Mouse (Mus musculus): Measurements from ENCODE around the gene Iqcf3.
"Not testable (repeated sequence)": the region's sequence is repeated elsewhere in the genome, so short reads cannot be mapped to it uniquely, and the experiment has no call there.

Iqcf3 gene

DNA sequence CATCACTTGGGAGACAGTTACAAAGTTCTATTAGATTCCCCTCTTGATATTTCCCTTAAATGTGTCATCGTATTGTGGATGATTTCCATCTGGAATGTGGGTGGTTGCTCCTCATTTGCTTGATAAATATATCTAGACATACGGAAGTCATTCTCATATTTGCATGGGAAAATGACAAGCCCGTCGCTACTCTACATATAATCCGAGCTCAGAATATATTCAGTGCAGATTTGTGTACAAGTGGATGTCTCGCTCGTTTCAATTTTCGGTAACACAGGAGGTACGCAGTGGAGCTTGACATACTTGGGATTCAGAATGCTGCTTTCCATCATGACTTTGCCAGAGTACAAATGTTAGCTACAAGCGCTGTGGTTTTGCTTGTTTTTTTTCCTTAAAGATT, 52.1 kb downstream of the Iqcf3 start:
- DNase-seq (ENCODE audit: low read depth, low spot score): no peak

DNA sequence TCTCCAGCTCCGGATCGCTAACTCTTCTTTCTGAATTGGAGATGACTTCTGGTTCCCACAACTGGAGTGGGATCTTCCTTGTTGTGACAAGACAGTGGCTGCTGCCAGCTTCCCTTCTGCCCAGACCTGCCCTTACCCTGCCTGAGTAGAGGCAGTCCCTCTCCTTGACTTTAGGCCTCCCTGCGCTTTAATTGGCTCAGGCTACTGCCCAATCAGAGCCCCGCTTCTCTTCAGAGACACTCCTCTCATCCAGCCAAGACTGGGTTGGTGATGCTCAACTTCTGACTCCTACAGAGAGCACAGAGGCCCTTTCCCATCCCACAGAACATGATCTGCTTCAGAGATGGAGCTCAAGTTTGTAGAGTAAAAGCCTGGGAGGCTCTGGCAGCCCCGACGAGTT, 57.2 kb downstream of the Iqcf3 start:
- DNase-seq (ENCODE audit: low read depth, low spot score): no peak

DNA sequence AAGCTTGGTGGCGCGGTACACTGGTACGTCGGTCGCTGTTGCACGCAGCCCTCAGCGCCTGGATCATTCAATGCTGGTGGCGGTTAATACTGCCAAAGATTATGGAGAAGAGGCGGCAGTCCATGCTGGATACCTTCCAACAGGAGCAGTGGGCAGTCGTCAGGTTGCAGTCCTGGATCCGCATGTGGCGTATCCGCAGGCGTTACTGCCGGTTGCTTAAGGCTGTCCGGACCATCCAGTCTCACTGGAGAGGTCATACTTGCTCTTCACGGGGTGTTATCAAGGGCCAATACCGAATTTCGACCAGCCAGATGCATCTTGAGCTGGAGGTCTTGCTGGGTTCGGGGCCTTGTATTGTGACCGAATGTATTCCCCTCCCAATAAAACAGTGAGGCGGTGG, 59.6 kb downstream of the Iqcf3 start:
- DNase-seq (ENCODE audit: low read depth, low spot score): no peak

DNA sequence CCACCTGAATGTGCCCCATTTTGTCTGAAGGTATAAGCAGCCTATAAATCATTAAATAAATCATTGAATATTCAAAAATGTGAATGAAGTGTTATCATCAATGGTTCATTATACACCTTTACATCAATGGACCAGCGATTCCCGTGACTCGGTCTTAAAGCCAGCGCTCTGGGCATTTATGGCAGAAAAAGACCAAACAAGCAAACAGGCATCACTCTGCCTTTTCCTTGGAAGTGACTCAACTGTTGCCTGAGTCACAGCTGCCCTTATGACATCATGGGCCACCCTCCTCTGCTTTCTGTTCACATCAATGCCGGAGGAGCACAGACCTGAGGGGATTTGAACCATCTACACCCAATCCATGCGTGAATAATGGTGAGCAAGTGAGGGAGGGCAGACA, 61.8 kb downstream of the Iqcf3 start, which contains the start of gene Iqcf1:
Gene Iqcf1 (plus strand): TSS at position 301 of the 400 bp plus-strand sequence.
- DNase-seq (ENCODE audit: low read depth, low spot score): no peak

DNA sequence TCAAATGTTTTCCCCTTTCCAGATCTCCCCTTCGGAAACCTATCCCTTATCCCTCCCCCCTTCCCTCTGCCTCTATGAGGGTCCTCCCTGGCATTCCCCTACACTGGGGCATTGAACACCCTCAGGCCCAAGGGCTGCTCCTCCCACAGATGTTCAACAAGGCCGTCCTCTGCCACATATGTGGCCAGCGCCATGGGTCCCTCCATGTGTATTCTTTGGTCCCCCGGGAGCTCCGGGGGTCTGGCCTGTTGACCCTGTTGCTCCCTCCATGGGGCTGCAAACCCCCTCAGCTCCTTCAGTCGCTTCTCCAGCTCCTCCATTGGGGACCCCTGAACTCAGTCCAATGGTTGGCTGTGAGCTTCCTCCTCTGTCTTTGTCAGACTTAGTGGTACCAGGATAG, 73.8 kb downstream of the Iqcf3 start:
- DNase-seq (ENCODE audit: low read depth, low spot score): not testable (repeated sequence)

DNA sequence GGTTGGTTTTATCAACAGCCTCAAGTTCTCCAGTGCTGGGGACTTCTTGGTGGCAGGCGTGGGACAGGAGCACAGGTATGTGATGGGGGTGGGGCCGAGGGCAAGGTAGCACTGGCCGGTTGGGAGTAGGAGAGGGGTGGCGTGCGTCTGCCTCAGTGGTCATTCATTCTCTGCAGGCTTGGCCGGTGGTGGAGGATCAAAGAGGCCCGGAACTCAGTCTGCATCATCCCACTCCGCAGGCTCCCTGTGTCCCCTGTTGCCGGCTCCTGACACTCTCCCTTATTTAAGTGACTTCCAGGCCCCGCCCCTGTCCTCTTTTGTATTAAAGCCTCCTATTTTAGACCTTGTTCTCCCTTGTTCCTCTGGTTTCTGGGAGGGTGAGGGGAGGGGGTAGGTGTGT, 76.4 kb downstream of the Iqcf3 start:
- no peak for DNase-seq (ENCODE audit: low read depth, low spot score)

DNA sequence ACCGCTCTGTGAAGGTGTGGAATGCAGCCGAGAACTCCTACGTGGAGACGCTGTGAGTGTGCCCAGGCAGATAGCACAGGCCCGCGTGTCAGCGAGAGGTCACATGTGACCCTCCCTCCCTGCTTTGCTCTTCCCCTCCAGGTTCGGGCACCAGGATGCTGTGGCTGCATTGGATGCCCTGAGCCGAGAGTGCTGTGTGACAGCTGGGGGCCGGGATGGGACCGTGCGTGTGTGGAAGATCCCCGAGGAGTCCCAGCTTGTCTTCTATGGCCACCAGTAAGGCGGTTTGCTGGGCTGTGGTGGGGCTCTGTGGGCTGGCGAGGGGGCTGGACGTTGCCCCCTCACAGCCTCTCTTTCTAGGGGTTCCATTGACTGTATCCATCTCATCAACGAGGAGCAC, 77.8 kb downstream of the Iqcf3 start:
- no peak for DNase-seq (ENCODE audit: low read depth, low spot score)

DNA sequence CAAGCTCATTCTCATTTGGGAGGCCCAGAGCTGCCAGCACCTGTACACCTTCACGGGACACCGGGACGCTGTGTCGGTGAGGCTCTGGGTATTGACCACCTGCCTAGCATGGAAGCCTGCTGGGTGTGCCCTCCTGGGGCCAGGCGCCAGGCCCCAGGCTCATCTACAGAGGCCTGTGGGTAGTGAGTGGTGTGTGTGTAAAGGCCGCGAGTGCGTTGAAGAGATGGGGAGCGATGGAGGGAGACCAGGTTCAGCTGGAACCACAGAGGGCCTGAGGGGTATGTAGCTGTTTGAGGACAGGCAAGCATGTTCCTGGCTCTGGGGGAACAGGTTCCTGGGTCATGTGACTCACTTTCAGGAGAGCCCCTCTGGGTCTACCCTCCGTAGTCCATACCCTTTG, 78.3 kb downstream of the Iqcf3 start:
- no peak for DNase-seq (ENCODE audit: low read depth, low spot score)

DNA sequence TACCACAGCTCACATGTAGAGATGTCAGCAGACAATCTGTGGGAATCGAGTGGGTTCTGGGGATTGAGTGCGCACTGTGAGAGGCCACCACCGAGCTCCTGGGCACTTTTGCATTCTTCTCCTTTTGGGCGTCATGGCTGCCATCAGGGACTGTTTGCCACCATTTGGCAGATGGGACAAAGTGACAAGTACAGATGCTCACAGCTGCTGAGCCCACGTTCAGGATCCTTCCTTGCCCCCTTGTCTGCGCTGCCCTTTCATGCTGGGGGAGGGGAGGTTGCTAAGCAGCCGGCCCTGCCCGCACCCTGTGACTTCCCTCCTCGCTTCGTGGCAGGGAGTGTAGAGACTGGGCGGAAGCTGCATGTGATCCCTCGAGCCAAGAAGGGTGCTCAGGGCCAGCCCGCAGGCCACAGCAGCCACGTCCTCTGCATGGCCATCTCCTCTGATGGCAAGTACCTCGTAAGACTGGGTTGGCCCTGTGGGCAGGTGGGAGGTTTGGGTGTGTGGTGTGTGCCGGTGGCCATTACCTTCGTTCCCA, 78.8 kb downstream of the Iqcf3 start:
- DNase-seq (ENCODE audit: low read depth, low spot score): no peak

DNA sequence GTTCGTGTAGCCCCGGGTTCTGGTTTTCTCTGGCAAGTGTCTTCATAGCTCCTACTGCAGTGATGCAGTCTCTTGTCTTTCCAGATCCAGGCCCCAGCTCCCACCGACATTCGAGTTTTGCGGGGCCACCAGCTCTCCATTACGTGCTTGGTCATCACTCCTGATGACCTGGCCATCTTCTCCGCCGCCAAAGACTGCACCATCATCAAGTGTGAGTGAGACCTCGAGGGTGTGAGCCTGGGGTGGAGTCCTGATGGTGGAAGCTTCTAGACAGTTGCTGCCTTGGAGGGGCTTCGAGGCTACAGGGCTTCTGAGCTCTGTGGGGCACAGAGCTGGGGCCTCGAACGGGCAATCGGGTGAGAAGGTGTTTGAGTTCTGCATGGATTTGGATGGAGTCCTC, 79.8 kb downstream of the Iqcf3 start:
- DNase-seq (ENCODE audit: low read depth, low spot score): no peak

DNA sequence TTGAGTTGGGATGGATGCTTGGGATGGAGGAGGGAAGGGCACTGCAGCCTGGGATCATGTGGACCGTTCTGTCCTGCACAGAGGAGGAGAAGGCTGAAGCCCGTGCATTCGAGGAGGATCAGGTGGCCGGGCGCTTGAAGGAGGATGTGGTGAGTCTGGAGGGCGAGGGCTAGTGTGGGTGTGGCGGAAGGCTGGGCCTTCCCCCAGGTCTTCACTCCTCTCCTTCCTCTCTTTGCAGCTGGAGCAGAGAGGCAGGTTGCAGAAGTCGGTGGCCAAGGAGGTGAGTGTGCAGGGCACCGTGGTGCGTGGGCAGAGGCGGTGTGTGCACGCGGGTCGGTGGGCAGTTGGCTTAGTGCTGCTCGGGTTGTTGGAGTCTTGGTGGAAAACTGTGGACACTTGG, 80.4 kb downstream of the Iqcf3 start:
- no peak for DNase-seq (ENCODE audit: low read depth, low spot score)

DNA sequence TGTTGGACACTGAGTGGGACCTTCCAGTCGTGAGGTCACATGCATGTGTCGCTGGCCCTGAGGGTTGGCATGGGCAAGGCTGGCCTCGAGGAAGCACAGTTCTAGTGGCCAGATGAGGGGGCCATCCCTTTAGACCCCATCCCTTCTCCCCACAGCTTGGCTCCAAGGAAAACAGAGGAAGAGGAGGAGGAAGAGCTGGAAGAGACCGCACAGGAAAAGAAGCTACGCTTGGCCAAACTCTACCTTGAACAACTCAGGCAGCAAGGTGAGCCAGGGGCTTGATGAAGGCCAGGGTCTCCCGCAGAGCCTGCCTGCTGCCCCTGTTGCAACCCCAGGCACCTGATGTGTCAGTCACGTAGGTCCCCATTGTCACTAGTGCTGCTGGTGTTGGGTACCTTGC, 80.9 kb downstream of the Iqcf3 start:
- no peak for DNase-seq (ENCODE audit: low read depth, low spot score)

DNA sequence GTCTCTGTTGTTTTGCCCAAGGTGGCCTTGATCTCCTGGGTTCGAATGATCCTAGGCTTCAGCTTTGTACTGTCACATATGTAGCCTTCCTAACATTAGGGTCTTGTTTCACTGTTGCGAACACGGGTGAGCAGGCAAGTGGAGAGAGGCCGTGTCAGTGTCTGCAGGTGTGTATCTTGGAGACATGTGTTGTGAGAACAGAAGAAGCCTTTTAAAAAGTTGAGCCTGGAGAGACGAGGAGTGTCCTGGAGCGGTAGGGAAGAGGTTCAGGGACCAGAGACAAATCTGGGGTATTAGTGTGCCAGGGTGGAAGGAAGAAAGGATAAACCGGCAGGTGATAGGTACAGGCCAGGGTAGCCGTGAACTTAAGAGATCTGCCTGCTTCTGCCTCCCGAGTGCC, 83.3 kb downstream of the Iqcf3 start:
- no peak for DNase-seq (ENCODE audit: low read depth, low spot score)

DNA sequence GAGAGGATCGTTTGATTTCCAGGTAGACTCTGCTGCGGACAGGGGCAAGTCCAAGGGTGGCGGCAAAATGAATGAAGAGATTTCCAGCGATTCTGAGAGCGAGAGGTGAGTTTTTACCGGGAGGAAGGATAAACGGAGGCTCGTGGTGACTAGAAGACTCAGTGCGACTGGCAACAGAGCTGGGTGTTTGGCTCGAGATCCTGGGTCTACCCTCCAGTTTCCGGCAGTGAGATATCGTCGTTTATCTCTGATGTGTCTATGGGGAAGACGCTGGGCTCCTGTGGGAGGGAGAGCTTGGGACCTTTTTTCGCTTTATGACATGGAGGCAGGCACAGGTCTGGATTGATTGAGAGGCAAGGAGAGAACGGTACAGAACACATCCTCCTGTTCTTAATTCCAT, 83.8 kb downstream of the Iqcf3 start:
- no peak for DNase-seq (ENCODE audit: low read depth, low spot score)

DNA sequence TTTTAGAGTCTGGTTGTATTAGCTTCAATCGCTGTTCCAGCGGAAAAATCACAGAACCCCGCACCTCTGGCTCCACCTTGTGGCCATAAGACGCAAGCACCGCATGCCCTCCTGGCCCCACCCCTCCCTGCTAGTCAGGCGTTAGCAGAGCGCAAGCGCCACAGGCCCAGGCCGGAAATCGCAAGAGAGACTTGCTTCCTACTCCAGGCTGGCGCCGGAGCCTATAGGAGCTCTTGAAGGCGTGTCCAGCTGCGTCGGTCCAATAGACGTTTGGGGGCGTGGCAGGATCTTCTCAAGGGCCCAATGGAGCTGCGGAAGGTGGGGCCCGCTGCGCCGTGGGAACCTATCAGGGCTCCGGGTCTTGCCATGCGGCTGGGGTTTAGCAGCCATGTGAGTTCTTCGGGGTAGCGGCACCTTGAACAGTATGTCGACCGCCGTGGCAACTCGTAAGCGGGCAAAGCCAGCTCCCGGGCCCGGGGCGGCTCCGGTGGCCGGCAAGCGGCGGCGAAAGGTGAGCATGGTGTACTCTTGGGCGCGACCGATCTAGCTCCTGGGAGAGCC, 84.4 kb downstream of the Iqcf3 start, which contains the start of gene Parp3:
Gene Parp3 (minus strand): TSS at position 26 of the 561 bp plus-strand sequence.
- peak; percentile 98 for DNase-seq (ENCODE audit: low read depth, low spot score)

DNA sequence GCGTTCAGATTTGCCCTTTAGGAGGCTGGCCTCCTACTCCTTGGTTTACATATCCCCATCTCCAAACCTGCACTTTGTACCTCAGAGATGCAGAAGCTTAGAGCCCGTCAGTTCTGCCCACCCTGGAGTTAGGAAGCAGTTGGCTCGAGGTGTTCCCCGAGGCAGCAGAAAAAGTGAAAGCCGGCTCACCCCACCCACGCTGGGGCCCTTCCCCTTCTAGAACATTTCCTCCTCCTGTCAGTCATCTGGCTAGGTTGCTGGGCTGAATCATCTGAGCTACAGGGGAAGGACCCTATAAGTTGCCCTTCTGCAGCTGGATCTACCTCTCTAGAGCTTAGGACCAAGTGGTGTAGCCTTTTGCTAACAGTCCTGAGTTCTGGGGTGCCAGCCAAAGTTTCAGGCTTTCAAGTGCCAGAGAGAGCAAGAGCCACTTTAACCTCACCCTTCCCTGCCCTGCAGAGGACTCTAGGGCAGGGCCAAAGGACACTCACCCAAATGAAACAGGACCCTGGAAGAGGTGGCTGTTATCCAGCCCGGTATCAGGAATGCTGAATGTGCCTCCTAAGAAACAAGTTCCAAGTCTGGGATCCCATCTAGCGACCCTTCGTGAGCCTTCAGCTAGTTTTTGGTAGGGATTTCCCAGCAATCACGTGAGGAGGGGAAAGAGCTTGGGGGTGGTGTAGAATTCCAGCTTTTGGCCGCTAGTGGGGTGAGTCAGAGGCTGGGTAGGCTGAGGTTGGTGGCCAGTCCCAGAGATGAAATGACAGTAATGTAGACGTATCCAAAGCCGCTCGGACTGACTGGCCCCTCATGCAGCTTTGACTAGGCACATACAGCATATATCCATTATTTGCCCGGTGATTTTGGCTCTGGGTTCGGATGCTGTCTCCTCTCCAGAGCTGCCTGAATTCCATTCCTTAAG, 85.2 kb downstream of the Iqcf3 start:
- DNase-seq (ENCODE audit: low read depth, low spot score): no peak

DNA sequence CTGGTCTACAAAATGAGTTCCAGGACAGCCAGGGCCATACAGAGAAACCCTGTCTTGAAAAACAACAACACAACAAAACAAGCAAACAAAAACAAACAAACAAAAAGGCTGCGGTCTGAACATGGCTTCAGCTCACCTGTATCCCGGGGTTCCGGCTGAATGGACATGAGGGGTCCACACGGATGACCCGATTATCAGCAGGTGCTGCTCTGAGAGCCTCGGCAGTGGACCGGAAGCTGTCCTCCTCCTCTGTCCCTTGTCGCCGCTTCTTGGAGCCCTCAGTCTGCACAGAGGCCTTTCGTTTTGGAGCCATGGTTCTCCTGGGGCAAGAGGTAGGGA, 85.8 kb downstream of the Iqcf3 start, which contains the start of gene Rrp9:
Gene Rrp9 (plus strand): TSS at position 301 of the 339 bp plus-strand sequence.
- no peak for DNase-seq (ENCODE audit: low read depth, low spot score)

DNA sequence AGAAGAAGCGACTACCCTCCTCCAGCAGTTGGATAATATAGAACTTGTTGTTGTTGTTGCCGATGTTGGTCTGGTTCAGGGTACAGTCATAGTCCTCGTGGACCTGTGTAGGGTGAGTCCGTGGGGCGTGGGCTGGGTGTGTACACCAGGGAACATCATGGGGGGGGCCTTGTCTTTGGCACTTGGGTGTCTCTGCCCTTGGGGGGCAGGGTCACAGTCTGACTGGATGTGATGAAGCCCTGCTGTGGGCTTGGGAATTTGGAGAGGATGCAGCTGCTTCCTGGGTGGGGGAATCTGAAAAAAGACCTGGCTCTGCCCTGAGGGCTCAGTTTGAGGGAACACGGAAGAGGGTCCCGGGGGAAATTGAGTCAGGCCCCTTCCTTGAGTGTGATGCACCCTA, 86.4 kb downstream of the Iqcf3 start:
- DNase-seq (ENCODE audit: low read depth, low spot score): no peak

DNA sequence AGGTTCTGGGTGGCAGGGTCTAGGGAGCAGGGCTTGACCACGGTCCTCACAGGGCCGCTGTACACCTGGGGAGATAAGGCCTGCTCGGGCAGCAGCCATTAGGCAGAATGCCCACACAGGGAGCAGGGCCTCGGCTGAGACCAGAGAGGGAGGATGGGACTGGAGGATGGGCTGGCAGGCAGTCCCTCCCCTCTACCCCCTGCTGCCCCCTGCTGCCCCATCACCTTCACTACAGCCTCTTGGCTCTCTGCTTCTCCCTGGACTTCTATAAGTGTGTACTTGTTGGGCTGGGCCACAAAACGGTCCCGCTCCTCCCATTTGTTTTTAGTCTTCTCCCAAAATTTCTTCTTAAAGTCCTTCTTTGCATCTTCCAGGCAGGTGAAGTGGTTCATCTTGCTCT, 87.0 kb downstream of the Iqcf3 start:
- DNase-seq (ENCODE audit: low read depth, low spot score): no peak

DNA sequence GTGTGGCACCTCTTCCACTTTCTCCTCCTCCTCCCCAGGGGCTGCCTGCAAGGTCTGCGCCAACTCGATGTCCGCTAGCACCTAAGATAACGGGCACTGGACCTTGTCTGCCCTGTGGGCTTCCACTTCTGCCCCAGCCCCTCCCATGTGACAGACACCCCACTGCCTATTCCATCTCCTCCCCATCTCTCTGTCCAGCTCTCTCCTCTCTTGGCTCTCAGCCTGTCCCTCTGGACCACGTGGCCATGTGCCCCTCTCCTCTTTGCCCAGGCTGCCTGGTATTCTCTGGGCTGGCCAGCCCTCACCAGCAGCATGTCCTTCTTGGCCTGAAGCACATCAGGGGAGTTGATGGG, 87.7 kb downstream of the Iqcf3 start:
- DNase-seq (ENCODE audit: low read depth, low spot score): no peak

DNA sequence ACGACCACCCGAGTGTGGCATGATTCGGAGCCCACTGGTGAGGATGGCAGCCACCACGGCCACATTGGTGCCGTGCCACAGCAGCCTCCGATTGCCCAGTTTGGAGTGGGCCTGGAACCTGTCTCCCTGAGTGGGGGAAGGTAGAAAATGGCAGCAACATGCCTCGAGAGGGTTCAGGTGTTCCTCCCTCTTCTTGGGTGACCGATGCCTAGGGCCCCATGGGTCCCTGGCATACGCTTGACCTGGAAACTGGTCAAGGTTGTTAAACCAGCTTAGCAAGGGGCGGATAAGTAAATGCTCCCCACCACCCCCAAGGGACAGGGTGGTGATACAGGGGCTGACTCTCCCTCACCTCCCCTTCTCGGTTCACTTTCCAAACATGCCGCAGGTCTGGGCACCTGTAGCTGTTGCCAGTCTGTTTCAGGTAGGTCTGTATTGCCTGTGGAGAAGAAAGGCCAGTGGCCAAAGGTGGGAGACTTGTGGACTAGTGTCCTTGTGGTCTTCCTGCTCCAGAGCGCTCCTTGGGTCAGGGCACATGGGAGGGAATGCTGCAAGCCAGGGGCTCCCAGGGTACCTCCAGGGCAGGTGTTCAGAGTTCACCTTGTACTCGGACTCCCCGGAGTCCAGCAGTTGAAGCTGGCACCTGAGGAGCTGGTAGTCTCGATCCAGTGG, 88.2 kb downstream of the Iqcf3 start:
- DNase-seq (ENCODE audit: low read depth, low spot score): no peak

DNA sequence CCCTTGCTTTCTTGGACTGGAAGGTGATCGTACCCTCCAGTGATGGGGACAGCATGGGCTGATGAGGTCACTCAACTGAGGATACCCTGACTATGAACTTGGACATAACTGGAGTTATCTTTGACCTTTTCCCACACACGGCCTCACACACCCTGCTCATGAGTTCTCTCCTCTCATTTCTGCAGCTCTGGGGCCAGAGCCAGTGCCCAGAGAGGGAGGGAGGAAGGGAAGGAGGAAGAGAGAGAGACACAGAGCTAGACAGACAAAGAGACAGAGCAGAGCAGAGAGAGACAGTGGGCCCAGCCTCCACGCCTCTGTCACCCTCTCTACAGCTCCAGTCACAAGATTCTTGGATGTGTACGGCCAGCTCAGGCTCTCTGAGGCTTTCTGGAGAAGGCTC, 89.1 kb downstream of the Iqcf3 start:
- DNase-seq (ENCODE audit: low read depth, low spot score): no peak

DNA sequence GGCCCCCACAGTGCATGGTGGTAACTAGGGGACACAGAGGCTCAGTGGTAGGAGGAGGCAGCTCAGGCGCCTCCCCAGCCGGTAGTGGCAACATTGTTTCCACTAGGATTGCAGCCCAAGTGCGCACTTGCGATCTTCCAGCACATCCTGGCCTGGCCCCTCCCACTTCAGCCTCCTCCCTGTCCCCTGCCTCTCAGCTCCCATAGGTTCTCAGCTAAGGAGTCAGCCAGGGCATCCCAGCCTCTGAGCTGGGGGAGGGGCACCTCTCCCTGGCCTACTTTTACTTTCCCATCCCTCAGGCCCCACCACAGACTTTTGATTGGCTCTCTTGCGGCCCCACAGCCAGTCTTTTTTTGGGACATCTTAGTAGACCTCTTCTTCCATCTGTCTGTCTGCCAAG, 89.5 kb downstream of the Iqcf3 start:
- no peak for DNase-seq (ENCODE audit: low read depth, low spot score)
